Mouse (Mus musculus): ENCODE results near the gene Cdk2ap2.
"Not testable (repeated sequence)": the region's sequence is repeated elsewhere in the genome, so short reads cannot be mapped to it uniquely, and the experiment has no call there.

GRCm38 (mm10) chr19:4064501-4064900 is 32.5 kb upstream of the Cdk2ap2 start:
- TF ChIP-seq POLR2A (IDR thresholded peaks at IDR 0.05; ENCODE audit: low read depth, low read length); CTCF (IDR thresholded peaks at IDR 0.05; ENCODE audit: extremely low read depth, insufficient read depth, insufficient read length, insufficient replicate concordance): not testable (repeated sequence)
